Mouse (Mus musculus): ENCODE data around the gene Ldlr. TPM values are rescaled to one million over a fixed set of nuclear protein-coding genes. Genes with fewer than 3 reads are reported as not detected.
A peak's percentile ranks its signal among the peaks of the same experiment; 100 is the strongest.
"Not testable (repeated sequence)": the region's sequence is repeated elsewhere in the genome, so short reads cannot be mapped to it uniquely, and the experiment has no call there.

Ldlr gene
- total RNA-seq, 4 experiments from 2014 or later, result 2.3 to 3.8 (median 3.0) TPM

DNA sequence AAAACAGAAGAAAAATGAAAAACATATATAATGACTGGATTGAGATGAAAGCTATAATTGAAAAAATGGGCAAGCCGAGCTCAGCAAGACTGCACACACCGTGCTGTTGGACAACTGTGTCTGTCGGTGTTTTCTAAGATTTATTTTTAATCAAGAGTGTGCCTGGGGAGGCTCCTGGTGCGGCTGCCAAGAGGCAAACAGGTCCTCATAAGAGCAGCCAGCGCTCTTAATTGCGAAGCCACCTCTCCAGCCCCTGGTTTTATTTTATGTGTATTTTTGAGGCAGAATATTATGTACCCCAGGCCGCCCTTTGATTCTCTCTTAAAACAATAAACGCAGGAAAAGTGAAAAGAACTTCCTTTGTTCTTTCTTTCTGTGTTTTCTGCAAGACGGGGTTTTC, 65.0 kb downstream of the Ldlr start:
- DNase-seq (ENCODE audit: low spot score), result no peak

DNA sequence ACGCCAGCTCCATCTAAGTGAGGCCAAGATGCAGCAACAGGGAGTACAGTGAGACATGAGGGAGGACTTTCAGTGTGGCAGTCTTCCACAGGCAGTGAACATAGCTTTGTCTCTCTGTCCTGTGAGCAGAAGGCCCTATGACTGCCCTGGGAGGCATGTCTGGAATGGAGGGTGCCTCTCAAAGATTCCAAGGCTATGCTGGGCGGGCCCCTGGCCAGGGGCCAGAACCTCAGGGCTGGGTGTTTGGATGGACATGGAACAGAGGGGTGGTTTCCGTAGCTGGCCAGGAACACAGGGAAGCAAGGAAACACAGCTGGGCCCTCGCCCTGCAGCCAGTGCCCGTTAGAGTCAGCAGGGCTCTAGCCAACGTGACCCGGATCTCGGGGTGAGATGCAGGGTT, 68.6 kb downstream of the Ldlr start:
- DNase-seq (ENCODE audit: low spot score), result peak; percentile 63

DNA sequence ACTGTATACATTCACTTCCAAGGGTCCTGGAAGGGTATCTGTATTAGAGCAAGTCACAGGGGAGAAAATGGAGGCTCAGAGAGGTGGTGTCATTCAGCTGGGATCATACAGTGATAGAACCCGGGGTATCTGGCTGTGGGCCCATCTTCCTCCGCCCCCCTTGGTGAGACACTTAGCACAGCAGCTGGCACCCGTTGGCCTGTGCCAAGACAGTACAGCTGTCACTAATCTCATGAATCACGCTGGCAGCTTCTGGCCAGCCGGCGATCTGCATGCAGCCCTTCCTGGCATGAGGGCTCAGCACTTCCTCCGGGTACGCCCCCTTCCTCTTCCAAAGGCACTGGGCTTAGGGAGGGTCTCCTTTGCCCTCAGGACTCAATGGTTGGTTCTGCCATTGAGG, 69.4 kb downstream of the Ldlr start:
- DNase-seq (ENCODE audit: low spot score), result peak; percentile 31

DNA sequence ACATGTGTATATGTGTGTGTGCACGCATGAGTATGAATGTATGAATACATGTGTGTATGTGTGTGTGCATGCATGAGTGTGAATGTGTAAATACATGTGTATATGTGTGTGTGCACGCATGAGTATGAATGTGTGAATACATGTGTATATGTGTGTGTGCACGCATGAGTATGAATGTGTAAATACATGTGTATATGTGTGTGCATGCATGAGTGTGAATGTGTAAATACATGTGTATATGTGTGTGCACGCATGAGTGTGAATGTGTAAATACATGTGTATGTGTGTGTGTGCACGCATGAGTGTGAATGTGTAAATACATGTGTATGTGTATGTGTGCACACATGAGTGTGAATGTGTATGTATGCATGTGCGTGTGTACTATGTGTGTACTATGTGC, 70.2 kb downstream of the Ldlr start:
- DNase-seq (ENCODE audit: low spot score), result not testable (repeated sequence)

DNA sequence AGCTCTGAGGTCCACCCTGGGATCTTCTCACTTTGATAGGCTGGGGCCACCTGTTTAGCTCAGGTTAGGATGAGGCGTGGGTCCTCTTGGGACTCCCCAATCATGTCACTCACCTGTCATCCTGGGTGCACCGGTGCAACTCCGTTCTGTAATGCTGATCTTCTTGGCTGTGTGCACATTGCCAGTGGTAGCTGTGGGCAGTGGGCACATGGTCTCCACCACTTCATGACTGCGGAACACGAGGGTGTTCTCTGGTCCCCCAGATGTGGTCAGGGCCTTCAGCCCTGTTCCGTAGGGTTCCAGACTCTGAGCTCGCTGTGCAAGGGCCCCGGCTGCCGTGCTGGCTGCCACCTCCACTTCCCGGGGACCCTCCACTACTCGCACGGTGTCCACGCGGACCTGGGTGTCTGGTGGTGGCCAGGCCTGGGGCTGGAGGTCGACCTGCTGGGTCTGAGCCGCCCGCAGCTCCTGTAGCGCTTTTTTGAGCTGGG, 71.1 kb downstream of the Ldlr start:
- no peak for DNase-seq (ENCODE audit: low spot score)

DNA sequence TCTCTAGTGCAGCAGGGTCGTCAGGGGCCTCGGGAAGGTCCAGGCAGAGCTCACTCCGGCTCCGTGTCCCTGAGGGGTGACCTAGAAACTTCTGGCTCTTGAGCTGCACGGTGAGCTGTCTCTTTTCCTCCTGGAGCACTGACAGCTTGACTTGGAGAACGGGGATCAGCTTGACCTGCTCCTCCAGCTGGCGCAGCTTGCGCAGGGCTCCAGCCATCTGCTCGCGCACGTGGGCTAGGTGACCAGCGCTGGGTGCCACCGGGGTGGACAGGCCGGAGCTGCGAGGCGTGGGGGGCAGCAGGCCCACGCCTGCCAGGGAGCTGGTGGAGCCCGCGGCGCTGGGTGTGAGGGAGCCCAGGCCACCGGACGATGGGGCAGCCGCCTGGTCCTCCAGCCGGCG, 71.6 kb downstream of the Ldlr start:
- DNase-seq (ENCODE audit: low spot score), result no peak

DNA sequence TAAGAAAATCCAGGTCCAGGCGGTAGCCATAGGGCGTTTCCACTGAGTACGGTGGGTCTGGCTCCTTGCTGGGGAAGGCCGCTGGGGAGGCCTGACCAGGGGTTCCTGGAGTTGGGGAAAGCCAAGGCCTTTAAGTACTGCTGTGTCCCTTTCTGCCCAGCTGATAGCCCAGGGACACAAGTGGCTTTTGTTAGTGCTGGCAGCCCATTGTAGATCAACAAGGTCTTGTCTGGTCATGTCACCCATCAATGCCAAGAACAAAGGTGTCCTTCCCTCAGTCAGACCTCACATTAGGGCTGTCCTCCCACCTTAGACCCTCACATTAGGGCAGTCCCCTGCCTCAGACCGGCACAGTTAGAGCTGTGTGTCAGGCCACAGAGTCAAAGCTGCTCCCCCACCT, 72.3 kb downstream of the Ldlr start:
- DNase-seq (ENCODE audit: low spot score), result no peak

DNA sequence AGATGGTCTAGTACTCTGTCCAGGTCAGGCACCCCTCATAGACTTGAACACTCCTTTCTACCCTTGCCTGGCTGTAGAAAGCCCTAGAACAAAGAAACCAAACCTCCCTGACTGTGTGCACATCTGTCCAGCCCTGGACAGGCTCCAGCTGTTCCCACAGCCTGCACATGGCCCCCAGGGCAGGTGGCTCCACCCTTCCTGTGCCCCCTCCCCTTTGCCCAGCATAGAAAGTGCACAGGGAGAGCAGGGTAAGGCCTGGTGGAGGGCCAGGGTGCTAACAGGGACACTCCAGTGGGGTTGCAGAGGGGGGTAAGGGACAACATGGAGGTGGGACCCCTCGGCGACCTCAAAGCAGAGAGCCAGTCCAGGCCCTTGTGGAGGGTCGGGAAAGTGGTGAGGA, 73.0 kb downstream of the Ldlr start:
- DNase-seq (ENCODE audit: low spot score), result no peak

DNA sequence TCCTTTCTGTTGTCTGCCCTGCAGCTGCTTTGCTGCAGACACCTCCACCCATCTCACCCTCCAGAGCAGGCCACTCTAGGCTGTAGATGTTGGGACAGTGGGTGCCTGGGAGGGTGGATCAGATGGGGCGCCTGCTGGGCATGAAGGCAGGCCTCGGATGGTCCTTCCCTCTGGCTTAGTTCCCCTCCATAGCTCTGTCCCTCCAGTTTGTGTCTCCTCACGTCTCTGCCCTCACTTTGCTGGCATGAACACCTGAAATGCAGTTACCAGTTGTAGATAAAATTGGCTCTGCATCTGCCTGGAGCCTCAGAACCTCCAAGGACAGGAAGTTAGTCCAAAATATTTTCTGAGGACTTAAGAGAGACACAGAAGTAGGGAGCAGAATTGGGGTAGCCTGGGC, 73.6 kb downstream of the Ldlr start:
- DNase-seq (ENCODE audit: low spot score), result no peak

DNA sequence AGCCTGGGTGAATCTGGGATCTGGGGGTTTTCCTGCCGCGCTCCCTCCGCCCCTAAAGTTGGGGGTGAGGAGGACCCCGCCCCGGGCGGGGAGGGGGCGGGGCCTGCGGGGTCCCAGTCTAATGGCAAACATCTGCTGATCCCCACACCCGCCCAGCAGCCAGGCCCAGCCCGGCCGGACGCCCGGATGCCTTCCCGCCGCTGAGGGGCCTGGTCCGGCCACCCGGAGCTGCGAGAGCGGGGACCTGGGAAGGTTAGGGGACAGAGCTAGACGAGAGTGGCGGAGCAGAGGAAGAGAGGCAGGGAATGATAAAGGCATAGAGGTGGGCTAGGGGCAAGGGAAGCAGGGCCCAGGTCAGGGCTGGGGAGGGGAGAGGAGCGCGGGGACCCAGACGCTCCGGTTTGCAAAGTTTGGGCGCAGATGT, 74.7 kb downstream of the Ldlr start:
- DNase-seq (ENCODE audit: low spot score), result peak; percentile 73

DNA sequence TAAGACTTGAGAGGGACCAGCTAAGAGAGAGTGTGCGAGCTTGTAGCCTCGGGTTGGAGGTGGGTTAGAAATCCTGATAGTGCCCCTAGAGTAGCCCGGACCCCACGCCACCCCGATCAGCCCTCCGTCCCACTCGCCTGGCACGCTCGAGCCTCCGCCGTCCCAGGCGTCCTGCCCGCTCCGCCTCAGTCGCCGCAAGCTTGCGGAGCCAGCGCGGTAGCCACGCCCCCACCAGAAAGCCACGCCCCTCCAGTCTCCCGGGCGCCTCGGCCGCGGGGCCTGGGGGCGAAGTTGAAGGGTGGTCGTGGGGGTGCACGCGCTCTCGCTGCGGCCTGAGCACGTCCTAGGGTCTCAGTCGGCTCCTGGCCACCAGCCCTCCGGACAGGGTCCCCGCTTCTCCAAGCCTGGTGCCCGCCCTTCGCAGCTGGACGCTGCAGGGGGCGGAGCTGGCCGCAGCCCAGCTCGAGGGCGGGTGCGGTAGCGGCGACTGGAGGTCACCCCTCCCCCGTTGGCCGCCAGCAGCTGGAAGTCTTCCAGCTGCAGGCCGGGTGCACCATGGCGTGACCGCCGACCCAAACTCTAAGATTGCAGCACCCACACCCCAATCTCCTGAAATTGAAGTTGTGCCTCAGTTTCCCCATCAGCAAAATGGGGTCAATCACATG, 75.2 kb downstream of the Ldlr start, which contains the start of gene Kank2:
Gene Kank2 (minus strand): TSS at position 400 of the 665 bp plus-strand sequence.
- DNase-seq (ENCODE audit: low spot score), result peak; percentile 89

DNA sequence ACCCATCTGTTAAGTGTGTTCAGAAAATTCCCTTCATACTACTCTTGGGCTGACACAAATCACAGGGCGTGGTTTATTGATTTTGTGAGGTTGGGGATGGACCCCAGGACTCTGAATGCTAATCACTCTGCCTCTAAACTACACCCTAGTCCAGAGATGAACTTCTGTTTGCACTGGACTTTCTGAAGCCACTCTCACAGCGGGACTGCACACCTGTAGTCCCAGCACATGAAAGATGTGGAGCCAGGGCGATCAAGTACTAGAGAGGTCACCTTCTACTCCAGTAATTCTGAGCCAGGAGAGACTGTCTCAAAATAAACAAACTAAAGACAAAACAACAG, 75.7 kb downstream of the Ldlr start:
- no peak for DNase-seq (ENCODE audit: low spot score)

Other genes with a start within 250 kb of the Ldlr start
- gene Tmed1, start 213.2 kb upstream of the Ldlr start, total RNA-seq (2022), result 10 to 100 TPM; 46.5 to 51.3 (median 48.9) TPM
- gene AB124611, start 197.3 kb upstream of the Ldlr start, total RNA-seq (2022), result 1 to 10 TPM in 1 of 4 experiments, under 1 TPM in 3; 0.37 to 2.2 (median 0.63) TPM
- gene Carm1, start 176.6 kb upstream of the Ldlr start, total RNA-seq (2022), result 10 to 100 TPM; 70.9 to 75.8 (median 73.3) TPM
- 10 to 100 TPM; 61.0 to 67.1 (median 66.5) TPM for gene Timm29, start 130.8 kb upstream of the Ldlr start, total RNA-seq (2022)
- 1 to 10 TPM; 7.3 to 8.6 (median 7.9) TPM for gene Yipf2, start 130.7 kb upstream of the Ldlr start, total RNA-seq (2022)
- gene Smarca4, start 107.3 kb upstream of the Ldlr start, total RNA-seq (2022), result 10 to 100 TPM; 47.2 to 49.8 (median 49.3) TPM
- 1 to 10 TPM; 5.6 to 8.6 (median 7.7) TPM for gene Spc24, start 36.8 kb downstream of the Ldlr start, total RNA-seq (2022)
- gene Kank2, start 75.3 kb downstream of the Ldlr start, total RNA-seq (2022), result 10 to 100 TPM; 64.2 to 67.2 (median 65.6) TPM
- gene Angptl8, start 112.0 kb downstream of the Ldlr start, total RNA-seq (2022), result under 1 TPM in 1 of 4 experiments, not detected in 3; 0.38 TPM
- 10 to 100 TPM; 27.3 to 35.7 (median 30.7) TPM for gene Dock6, start 129.2 kb downstream of the Ldlr start, total RNA-seq (2022)
- gene Rab3d, start 194.7 kb downstream of the Ldlr start, total RNA-seq (2022), result 10 to 100 TPM; 13.2 to 16.4 (median 15.4) TPM
- gene Ccdc159, start 204.0 kb downstream of the Ldlr start, total RNA-seq (2022), result 1 to 10 TPM; 4.9 to 7.4 (median 5.6) TPM
- 10 to 100 TPM; 80.1 to 91.4 (median 86.9) TPM for gene Tmem205, start 204.1 kb downstream of the Ldlr start, total RNA-seq (2022)
- gene Plppr2, start 213.6 kb downstream of the Ldlr start, total RNA-seq (2022), result 1 to 10 TPM; 2.1 to 3.8 (median 3.2) TPM
- 1 to 10 TPM; 8.5 to 8.9 (median 8.7) TPM for gene Swsap1, start 232.3 kb downstream of the Ldlr start, total RNA-seq (2022)
- gene Epor, start 240.0 kb downstream of the Ldlr start, total RNA-seq (2022), result 1 to 10 TPM; 1.6 to 2.9 (median 2.3) TPM